Mouse (Mus musculus): ENCODE data around the gene Cdkal1.

DNA sequence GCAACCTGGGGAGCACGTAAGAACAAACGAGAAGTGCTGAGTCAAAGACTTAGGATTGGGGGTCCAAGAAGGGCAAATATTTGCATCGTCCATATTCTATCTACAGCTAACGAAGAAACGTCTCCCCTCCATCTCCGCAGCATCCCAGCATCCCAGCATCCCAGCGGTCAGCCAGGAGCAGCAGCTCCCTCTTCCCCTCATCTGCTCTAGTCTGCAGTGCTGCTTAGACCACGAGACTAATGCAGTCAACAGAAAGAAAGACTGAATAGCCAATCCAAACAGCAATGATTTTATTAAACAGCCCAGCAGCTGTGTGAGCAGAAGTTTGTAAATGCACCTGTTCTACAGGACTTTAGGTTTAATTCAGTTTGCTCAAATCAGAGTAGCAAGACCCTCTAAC lies 32.0 kb downstream of the Cdkal1 start:
- TF ChIP-seq CTCF (IDR thresholded peaks at IDR 0.05; ENCODE audit: borderline replicate concordance, control insufficient read depth, extremely low read depth, insufficient read depth, low read length, poor library complexity) (no peak), POLR2A (IDR thresholded peaks at IDR 0.05; ENCODE audit: control insufficient read depth, extremely low read depth, insufficient read depth, low read length, poor library complexity) (no peak)

Measured in thymus, adult 2 months (tissue).